Mouse (Mus musculus) E14TG2a.4 (cell line): Measurements from ENCODE around the gene Ttc39b.

Experiments
- CTCF ChIP-seq: conservative IDR thresholded peaks from 2 replicates; pipeline ENCODE4 v1.5.1; 2014; ENCODE audit warnings: low read length
- NANOG ChIP-seq: IDR thresholded peaks from 2 replicates; pipeline ENCODE4 v1.6.1; 2014; ENCODE audit warnings: borderline replicate concordance, low read length, mixed read lengths
- POU5F1 ChIP-seq: IDR thresholded peaks from 2 replicates; pipeline ENCODE4 v1.6.1; 2014; ENCODE audit warnings: low read length, borderline replicate concordance

- TF ChIP-seq CTCF = no peak
- no peak for TF ChIP-seq POU5F1
- no peak for TF ChIP-seq NANOG
Measured at GRCm38 (mm10) chr4:83310990-83311389, 13.1 kb downstream of the Ttc39b start.
